Mouse (Mus musculus) liver, embryonic 14.5 days (tissue): ENCODE measurements at regions not wholly inside any gene's neighbourhood (a gene's known extent, or its start where the extent isn't known, plus 50 kb on each side); places are given as distances from the start of the nearest gene placed in this dataset.

Experiments used
- ATAC-seq: fragments of 200-750 bp; cut with Nextera tagmentation; 2 replicates; pipeline ENCODE4 v1.8.0; 2017; ENCODE audit warnings: moderate number of reproducible peaks, mild to moderate bottlenecking, moderate library complexity; ENCODE audit not compliant: insufficient read depth
- DNase-seq, 3 experiments: peaks; one replicate each; pipeline ENCODE4 v3.0.0-alpha.2; 2012 to 2013; ENCODE audit warnings: low read depth in 3 of 3, low spot score in 3 of 3
- H3K27ac ChIP-seq: fragments of 300-500 bp; sonication (generic); 2 replicates; pipeline ENCODE4 v1.5.1; 2014; ENCODE audit warnings: moderate library complexity, mild to moderate bottlenecking, control low read depth, inconsistent platforms
- H3K27me3 ChIP-seq: fragments of 300-500 bp; sonication (generic); 2 replicates; pipeline ENCODE4 v1.6.1; 2014; ENCODE audit warnings: mild to moderate bottlenecking, low read length, moderate library complexity; ENCODE audit not compliant: control insufficient read depth, insufficient read depth
- H3K36me3 ChIP-seq: fragments of 300-500 bp; sonication (generic); replicated peaks from 2 replicates; pipeline ENCODE4 v1.6.1; 2014; ENCODE audit warnings: low read depth; ENCODE audit not compliant: control insufficient read depth, insufficient read depth
- H3K4me1 ChIP-seq, 2 experiments: fragments of 200-500 bp in 1 of 2; fragments of 300-500 bp in 1 of 2; sonication (generic) in 1 of 2; replicated peaks; 2 replicates each; pipeline ENCODE4 v1.6.1; 2012 to 2014; ENCODE audit warnings: antibody characterized with exemption in 1 of 2, inconsistent platforms in 1 of 2, low read length in 1 of 2; ENCODE audit not compliant: control insufficient read depth in 2 of 2, insufficient read depth in 2 of 2
- H3K4me2 ChIP-seq: fragments of 300-500 bp; sonication (generic); 2 replicates; pipeline ENCODE4 v1.6.1; 2014; ENCODE audit warnings: low read depth, mild to moderate bottlenecking, control low read depth, moderate library complexity
- H3K4me3 ChIP-seq, 2 experiments: fragments of 200-500 bp in 1 of 2; fragments of 300-500 bp in 1 of 2; sonication (generic) in 1 of 2; 2 replicates each; pipeline ENCODE4 v1.5.1; 2012 to 2014; ENCODE audit warnings: low read depth in 2 of 2, low read length in 2 of 2, mild to moderate bottlenecking in 2 of 2, control low read depth in 1 of 2, inconsistent platforms in 1 of 2, moderate library complexity in 1 of 2; ENCODE audit not compliant: insufficient read depth in 1 of 2
- H3K9ac ChIP-seq: fragments of 300-500 bp; sonication (generic); replicated peaks from 2 replicates; pipeline ENCODE4 v1.6.1; 2014; ENCODE audit warnings: mild to moderate bottlenecking, control low read depth, moderate library complexity
- H3K9me3 ChIP-seq: fragments of 300-500 bp; sonication (generic); 2 replicates; pipeline ENCODE4 v1.6.1; 2016; ENCODE audit warnings: low read length, mixed read lengths; ENCODE audit not compliant: control insufficient read depth
- CTCF ChIP-seq: IDR thresholded peaks from 2 replicates; pipeline ENCODE4 v1.5.1; 2016; ENCODE audit warnings: antibody characterized with exemption, low read depth, control low read depth
- EP300 ChIP-seq: IDR thresholded peaks from 2 replicates; pipeline ENCODE4 v1.6.1; 2016; ENCODE audit warnings: antibody characterized with exemption, low read depth
- WGBS: fragments of 180-500 bp; shearing (Covaris S2); extraction: QIAGEN DNeasy Blood & Tissue Kit; methylation state at CpG from one replicate; pipeline ENCODE4 v1.1.7; 2014; ENCODE audit not compliant: insufficient replicate concordance; 5-methylcytosine and 5-hydroxymethylcytosine counted together

GRCm38 (mm10) chr7:136707200-136708003 lies 187.0 kb upstream of the Mgmt start:
- no peaks in the 10 kb centered on the region for H3K36me3 ChIP-seq
- no peaks in the 10 kb centered on the region for H3K9me3 ChIP-seq
- no peaks in the 10 kb centered on the region for H3K27me3 ChIP-seq
- no peak overlapping the region for H3K27ac ChIP-seq
- H3K4me3 ChIP-seq = no peak overlapping the region
- H3K9ac ChIP-seq = no peak overlapping the region
- WGBS = 60% methylated on average over 12 of the region's 12 CpGs
- TF ChIP-seq CTCF (no peak), EP300 (no peak)
- no peak for DNase-seq
- no peak for ATAC-seq
- H3K4me2 ChIP-seq = no peak overlapping the region
- no peaks in the 10 kb centered on the region for H3K4me1 ChIP-seq

DNA sequence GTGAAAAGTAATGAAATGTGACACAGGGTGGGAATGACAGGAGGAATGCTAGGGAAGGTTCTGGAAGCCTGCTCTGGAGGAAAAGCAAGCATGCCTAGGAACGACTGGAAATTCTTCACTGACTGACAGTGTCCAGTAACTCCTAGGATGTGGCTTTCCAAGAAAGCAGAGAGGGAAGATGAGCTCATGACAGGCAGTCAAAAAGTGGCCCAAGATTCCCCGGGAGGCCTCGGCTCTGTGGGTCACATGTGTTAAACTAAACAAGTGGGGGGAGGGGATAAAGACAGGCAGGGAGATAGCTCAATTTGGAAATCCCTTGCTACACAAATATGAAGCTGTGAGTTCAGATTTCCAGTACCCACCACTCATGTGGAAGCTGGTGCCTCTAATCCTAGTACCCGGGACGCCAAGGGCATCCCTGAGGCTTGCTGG lies 186.4 kb upstream of the Mgmt start:
- no peak for DNase-seq
- Histone ChIP-seq H3K4me1 (no peaks in the 10 kb centered on the region), H3K27me3 (no peaks in the 10 kb centered on the region), H3K9ac (no peak overlapping the region), H3K4me2 (no peak overlapping the region), H3K27ac (no peak overlapping the region), H3K36me3 (no peaks in the 10 kb centered on the region), H3K4me3 (no peak overlapping the region), H3K9me3 (no peaks in the 10 kb centered on the region)
- WGBS = 55% methylated on average over 5 of the region's 5 CpGs
- no peak for TF ChIP-seq CTCF
- no peak for TF ChIP-seq EP300
- no peak for ATAC-seq

DNA sequence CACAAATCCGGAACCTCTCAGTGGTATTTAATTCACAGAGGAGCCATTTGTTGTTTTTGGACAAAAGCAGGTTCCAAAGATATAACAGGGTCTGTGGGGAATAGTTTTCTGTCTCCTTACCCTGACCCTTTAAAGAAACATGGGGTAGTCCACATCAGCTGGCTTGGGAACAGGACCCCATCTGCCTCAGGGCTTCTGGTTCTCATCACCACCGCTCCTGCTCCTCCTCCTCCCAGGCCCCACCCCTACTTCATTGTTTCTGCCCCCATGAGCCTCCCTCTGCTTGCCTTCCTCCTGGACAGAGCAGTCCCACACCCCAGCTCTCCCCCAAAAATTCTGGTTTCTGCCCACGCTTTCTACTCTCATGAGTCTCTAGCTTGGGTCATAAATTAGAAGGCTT lies 183.8 kb upstream of the Mgmt start:
- Histone ChIP-seq H3K4me2 (no peak overlapping the region), H3K36me3 (no peaks in the 10 kb centered on the region), H3K4me3 (no peak overlapping the region), H3K9ac (no peak overlapping the region), H3K27ac (no peak overlapping the region), H3K9me3 (no peaks in the 10 kb centered on the region), H3K4me1 (no peaks in the 10 kb centered on the region), H3K27me3 (no peaks in the 10 kb centered on the region)
- TF ChIP-seq CTCF = no peak
- DNase-seq (no peak), ATAC-seq (no peak)
- WGBS = 65% methylated on average over 3 of the region's 3 CpGs

GRCm38 (mm10) chr7:136712962-136713640 lies 181.3 kb upstream of the Mgmt start:
- H3K9ac ChIP-seq = no peak overlapping the region
- H3K27me3 ChIP-seq = no peaks in the 10 kb centered on the region
- ATAC-seq (no peak), DNase-seq (no peak)
- H3K4me2 ChIP-seq = no peak overlapping the region
- TF ChIP-seq EP300 (no peak), CTCF (no peak)
- H3K36me3 ChIP-seq = no peaks in the 10 kb centered on the region
- no peak overlapping the region for H3K4me3 ChIP-seq
- no peaks in the 10 kb centered on the region for H3K9me3 ChIP-seq
- 67% methylated on average over 16 of the region's 16 CpGs for WGBS
- no peak overlapping the region for H3K27ac ChIP-seq
- H3K4me1 ChIP-seq = no peaks in the 10 kb centered on the region

GRCm38 (mm10) chr7:136727628-136728402 lies 166.6 kb upstream of the Mgmt start:
- no peak for DNase-seq
- TF ChIP-seq CTCF = no peak
- TF ChIP-seq EP300 = no peak
- Histone ChIP-seq H3K27me3 (no peaks in the 10 kb centered on the region), H3K4me3 (no peak overlapping the region), H3K9me3 (no peaks in the 10 kb centered on the region), H3K36me3 (no peaks in the 10 kb centered on the region), H3K9ac (no peak overlapping the region), H3K4me1 (no peaks in the 10 kb centered on the region), H3K4me2 (no peak overlapping the region), H3K27ac (no peak overlapping the region)
- 42% methylated on average over 1 of the region's 1 CpGs for WGBS
- ATAC-seq = no peak
